Mouse (Mus musculus) liver, embryonic 13.5 days (tissue): ENCODE measurements around the gene Nubp1. TPM values are rescaled to one million over a fixed set of nuclear protein-coding genes. Genes with fewer than 3 reads are reported as not detected.
A peak's percentile ranks its signal among the peaks of the same experiment; 100 is the strongest.

ENCODE experiments used
- ATAC-seq: fragments of 200-750 bp; cut with Nextera tagmentation; 2 replicates; pipeline ENCODE4 v1.8.0; 2017; ENCODE audit warnings: low read depth, mild to moderate bottlenecking, moderate number of reproducible peaks, moderate library complexity
- DNase-seq: peaks from one replicate; pipeline ENCODE4 v3.0.0; 2022
- H3K27ac ChIP-seq: fragments of 300-500 bp; sonication (generic); 2 replicates; pipeline ENCODE4 v1.5.1; 2015; ENCODE audit warnings: moderate library complexity, mild to moderate bottlenecking, inconsistent platforms
- H3K27me3 ChIP-seq: fragments of 300-500 bp; sonication (generic); 2 replicates; pipeline ENCODE4 v1.6.1; 2015; ENCODE audit warnings: mild to moderate bottlenecking, inconsistent platforms
- H3K36me3 ChIP-seq: fragments of 300-500 bp; sonication (generic); 2 replicates; pipeline ENCODE4 v1.6.1; 2015; ENCODE audit warnings: mild to moderate bottlenecking, inconsistent platforms
- H3K4me1 ChIP-seq: fragments of 300-500 bp; sonication (generic); replicated peaks from 2 replicates; pipeline ENCODE4 v1.6.1; 2015; ENCODE audit warnings: inconsistent platforms
- H3K4me2 ChIP-seq: fragments of 300-500 bp; sonication (generic); 2 replicates; pipeline ENCODE4 v1.6.1; 2015; ENCODE audit warnings: inconsistent platforms, mild to moderate bottlenecking, moderate library complexity
- H3K4me3 ChIP-seq: fragments of 300-500 bp; sonication (generic); replicated peaks from 2 replicates; pipeline ENCODE4 v1.5.1; 2015; ENCODE audit warnings: mild to moderate bottlenecking, inconsistent platforms
- H3K9ac ChIP-seq: fragments of 300-500 bp; sonication (generic); 2 replicates; pipeline ENCODE4 v1.6.1; 2015; ENCODE audit warnings: mild to moderate bottlenecking, inconsistent platforms
- H3K9me3 ChIP-seq: fragments of 300-500 bp; sonication (generic); replicated peaks from 2 replicates; pipeline ENCODE4 v1.6.1; 2016; ENCODE audit warnings: inconsistent platforms
- WGBS: fragments of 180-500 bp; shearing (Covaris S2); methylation state at CpG from one replicate; pipeline ENCODE4 v1.1.7; 2015; ENCODE audit not compliant: insufficient replicate concordance; 5-methylcytosine and 5-hydroxymethylcytosine counted together
- polyA plus RNA-seq: library from polyadenylated mRNA; unstranded; fragments of >200 nt; fragmentation: Nextera tagmentation; extraction: Ambion mirVana; gene quantifications from 2 replicates; pipeline ENCODE4 v1.2.1, GENCODE M21; 2015

Nubp1 gene
- polyA plus RNA-seq, result 41.0 and 44.8 TPM in 2 replicates

DNA sequence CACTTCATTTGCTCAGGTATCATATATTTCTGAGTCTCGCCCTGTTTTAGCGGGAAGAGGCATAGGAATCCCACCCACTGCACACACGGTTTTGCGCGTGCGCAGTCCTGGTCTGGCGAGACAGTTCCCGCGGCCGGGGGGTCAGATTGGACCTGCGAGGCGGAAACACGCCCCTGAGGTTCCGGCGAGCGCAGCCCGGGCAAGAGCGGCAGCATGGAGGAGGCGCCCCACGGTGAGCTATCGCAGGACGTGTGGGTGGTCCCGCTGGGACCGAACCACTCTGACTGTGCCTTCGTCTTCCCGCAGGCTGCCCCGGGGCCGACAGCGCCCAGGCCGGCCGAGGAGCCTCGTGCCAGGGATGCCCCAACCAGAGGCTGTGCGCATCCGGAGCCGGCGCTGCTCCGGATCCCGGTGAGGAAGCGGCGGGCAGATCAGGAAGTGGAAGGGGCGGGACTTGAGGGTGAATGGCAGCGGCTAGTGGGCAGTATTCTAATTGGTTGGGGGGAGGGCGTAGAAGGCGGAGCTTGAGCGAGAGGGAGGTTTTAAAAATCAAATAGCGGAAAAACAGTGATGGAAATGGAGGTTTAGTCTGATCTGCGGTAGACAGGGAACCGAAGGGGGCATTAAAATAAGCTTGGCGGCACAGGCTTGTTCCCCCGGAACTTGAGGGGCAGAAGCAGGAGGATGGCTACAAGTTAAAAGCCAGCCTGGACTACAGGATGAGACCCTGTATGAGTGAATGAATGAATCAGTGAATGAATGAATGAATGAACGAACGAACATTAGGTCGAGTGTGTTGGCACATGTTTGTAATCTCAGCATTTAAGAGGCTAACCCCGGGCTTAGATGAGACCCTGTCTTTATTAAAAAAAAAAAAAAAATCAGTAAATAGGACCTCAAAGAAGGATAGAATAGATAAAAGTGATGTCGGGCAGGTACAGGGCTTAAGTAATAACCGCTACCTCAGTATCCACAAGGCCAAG is at the start of gene Nubp1:
Gene Nubp1, plus strand, starts transcription at position 185 of the 983 bp plus-strand sequence.
- DNase-seq (peak; percentile 93), ATAC-seq (peak; percentile 96)
- WGBS, result 2% methylated on average over 56 of the region's 56 CpGs
- Histone ChIP-seq H3K4me1 (peaks cover 20% of the 10 kb centered on the region), H3K9ac (peak within 1 kb of the TSS; percentile 80), H3K27ac (peak within 1 kb of the TSS; percentile 88), H3K9me3 (no peaks in the 10 kb centered on the region), H3K4me3 (peak within 1 kb of the TSS; percentile 74), H3K36me3 (peaks cover 40% of the 10 kb centered on the region), H3K4me2 (peak within 1 kb of the TSS; percentile 75), H3K27me3 (0 out of 2 replicates have a peak, but pooled peaks cover 3% of the 10 kb centered on the region)

DNA sequence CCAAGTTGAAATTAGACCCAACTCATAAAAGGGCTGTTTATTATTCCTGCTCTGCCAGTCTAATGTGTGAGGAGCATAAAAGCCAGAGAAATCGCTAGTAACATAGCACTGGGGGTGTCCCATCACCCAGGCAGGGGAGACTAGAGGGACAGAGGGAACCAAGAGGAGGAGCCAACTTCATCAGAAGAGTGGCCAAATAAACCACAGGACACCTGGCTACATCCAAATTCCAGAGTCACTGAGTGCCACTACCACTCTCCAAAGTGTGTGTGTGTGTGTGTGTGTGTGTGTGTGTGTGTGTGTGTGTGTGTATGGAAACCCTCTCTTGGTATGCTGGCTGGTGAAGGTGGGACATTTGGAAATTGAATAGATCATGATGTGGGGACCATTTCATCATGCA is 48.7 kb upstream of the Nubp1 start:
- Histone ChIP-seq H3K36me3 (no peaks in the 10 kb centered on the region), H3K9me3 (no peaks in the 10 kb centered on the region), H3K4me2 (no peak overlapping the region), H3K27ac (no peak overlapping the region), H3K4me3 (no peak overlapping the region), H3K4me1 (peaks cover 15% of the 10 kb centered on the region), H3K9ac (no peak overlapping the region), H3K27me3 (0 out of 2 replicates have a peak, but pooled peaks cover 3% of the 10 kb centered on the region)
- no peak for ATAC-seq
- WGBS, result 33% methylated on average over 1 of the region's 1 CpGs
- DNase-seq, result no peak

- H3K9me3 ChIP-seq, result no peaks in the 10 kb centered on the region
- no peaks in the 10 kb centered on the region for H3K4me1 ChIP-seq
- no peak overlapping the region for H3K4me3 ChIP-seq
- peaks cover under 1% of the 10 kb centered on the region; the same call in 1 of the 2 replicates for H3K27me3 ChIP-seq
- H3K4me2 ChIP-seq, result no peak overlapping the region
- no peaks in the 10 kb centered on the region for H3K36me3 ChIP-seq
- ATAC-seq (no peak), DNase-seq (no peak)
- 54% methylated on average over 4 of the region's 4 CpGs for WGBS
- H3K27ac ChIP-seq, result no peak overlapping the region
- H3K9ac ChIP-seq, result no peak overlapping the region
Observed at GRCm38 (mm10) chr16:10365796-10366195, 46.0 kb upstream of the Nubp1 start.

DNA sequence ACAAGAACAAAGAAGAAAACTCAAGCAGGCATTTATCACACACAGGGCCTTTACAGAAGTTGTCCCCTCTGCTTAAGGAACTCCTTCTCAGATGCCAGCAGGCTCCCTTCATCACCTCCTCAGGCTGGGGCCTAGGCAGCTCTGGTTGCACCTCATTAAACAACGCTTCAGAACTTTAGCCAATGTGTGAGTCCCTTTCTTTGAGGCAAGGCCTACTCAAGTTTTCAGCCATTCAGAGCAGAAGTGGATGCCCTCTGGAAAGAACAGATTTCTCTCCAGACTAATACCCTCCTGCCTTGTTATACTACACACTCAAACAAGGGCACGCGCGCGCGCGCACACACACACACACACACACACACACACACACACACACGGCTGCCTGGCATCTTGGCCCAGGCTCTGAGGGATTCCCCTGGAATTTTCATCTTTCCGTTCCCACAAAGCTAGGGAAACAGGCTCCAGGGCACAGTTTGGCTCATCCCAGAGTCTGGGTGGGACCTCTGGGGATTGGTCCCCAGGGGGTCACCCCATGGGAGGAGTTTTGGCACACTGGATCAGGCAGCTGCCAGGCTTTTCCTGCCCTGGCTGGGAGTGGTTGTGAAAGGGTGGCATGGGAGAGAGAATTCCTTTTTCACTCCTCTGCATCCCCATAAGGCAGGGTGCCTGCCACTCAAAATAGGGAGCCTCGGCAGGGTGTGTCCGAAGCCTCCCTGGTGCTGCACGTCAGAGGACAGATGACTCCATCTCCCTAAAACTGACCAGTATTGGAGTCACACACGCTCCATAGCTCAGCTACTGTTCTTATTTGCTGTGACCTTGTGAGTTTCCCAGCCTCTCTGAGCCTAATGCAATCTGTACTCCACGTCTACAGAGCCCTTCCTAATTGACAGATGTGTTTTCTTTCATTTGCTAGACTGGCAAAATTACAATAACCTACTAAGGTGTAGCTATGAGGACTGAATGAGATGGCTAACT is 45.2 kb upstream of the Nubp1 start:
- no peak overlapping the region for H3K4me3 ChIP-seq
- ATAC-seq (no peak), DNase-seq (no peak)
- no peaks in the 10 kb centered on the region for H3K9me3 ChIP-seq
- no peak overlapping the region for H3K4me2 ChIP-seq
- 71% methylated on average over 14 of the region's 14 CpGs for whole genome bisulfite sequencing
- H3K27ac ChIP-seq, result no peak overlapping the region
- no peaks in the 10 kb centered on the region; the same call in 1 of the 2 replicates for H3K27me3 ChIP-seq
- no peaks in the 10 kb centered on the region for H3K36me3 ChIP-seq
- H3K9ac ChIP-seq, result no peak overlapping the region
- H3K4me1 ChIP-seq, result no peaks in the 10 kb centered on the region

DNA sequence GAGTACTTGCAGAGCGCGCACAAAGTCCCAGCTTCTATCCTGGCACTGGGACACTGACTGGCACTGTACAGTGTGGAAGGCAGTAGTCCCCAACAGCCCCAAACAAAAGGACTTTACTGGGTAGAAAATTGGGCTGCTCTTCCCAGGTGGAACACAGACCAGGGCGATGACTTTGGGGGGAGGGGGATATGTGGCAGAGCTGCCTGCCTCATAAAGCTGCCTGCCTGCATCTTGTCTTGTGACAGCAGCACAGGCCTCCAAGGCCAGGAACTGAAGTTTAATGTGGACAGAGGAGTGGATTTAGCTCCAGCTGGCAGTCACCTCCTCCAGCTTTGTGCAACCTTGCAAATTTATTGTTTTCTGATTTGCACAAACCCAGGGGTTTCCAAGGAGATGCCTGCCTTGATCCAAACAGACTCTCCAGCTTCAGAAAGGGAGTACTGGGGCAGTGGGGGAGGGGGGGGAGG is 42.2 kb upstream of the Nubp1 start:
- ATAC-seq (no peak), DNase-seq (no peak)
- WGBS, result 62% methylated on average over 3 of the region's 3 CpGs
- H3K4me1 ChIP-seq, result no peaks in the 10 kb centered on the region
- H3K4me3 ChIP-seq, result no peak overlapping the region
- H3K4me2 ChIP-seq, result no peak overlapping the region
- no peak overlapping the region for H3K9ac ChIP-seq
- peaks cover 3% of the 10 kb centered on the region; the same call in 1 of the 2 replicates for H3K27me3 ChIP-seq
- H3K9me3 ChIP-seq, result no peaks in the 10 kb centered on the region
- no peak overlapping the region for H3K27ac ChIP-seq
- no peaks in the 10 kb centered on the region for H3K36me3 ChIP-seq

- H3K4me2 ChIP-seq, result no peak overlapping the region
- DNase-seq (no peak), ATAC-seq (no peak)
- H3K36me3 ChIP-seq, result no peaks in the 10 kb centered on the region
- H3K27ac ChIP-seq, result no peak overlapping the region
- H3K27me3 ChIP-seq, result peaks cover 3% of the 10 kb centered on the region; the same call in 1 of the 2 replicates
- H3K9me3 ChIP-seq, result no peaks in the 10 kb centered on the region
- no peak overlapping the region for H3K9ac ChIP-seq
- 84% methylated on average over 1 of the region's 1 CpGs for WGBS
- no peak overlapping the region for H3K4me3 ChIP-seq
- no peaks in the 10 kb centered on the region for H3K4me1 ChIP-seq
Observed at GRCm38 (mm10) chr16:10369996-10370395, 41.8 kb upstream of the Nubp1 start.

- WGBS, result 68% methylated on average over 4 of the region's 4 CpGs
- DNase-seq (no peak), ATAC-seq (no peak)
- H3K9ac ChIP-seq, result no peak overlapping the region
- no peak overlapping the region for H3K4me3 ChIP-seq
- no peaks in the 10 kb centered on the region for H3K36me3 ChIP-seq
- peaks cover 5% of the 10 kb centered on the region; the same call in 1 of the 2 replicates for H3K27me3 ChIP-seq
- no peaks in the 10 kb centered on the region for H3K4me1 ChIP-seq
- no peaks in the 10 kb centered on the region for H3K9me3 ChIP-seq
- no peak overlapping the region for H3K27ac ChIP-seq
- H3K4me2 ChIP-seq, result no peak overlapping the region
Observed at GRCm38 (mm10) chr16:10372372-10372771, 39.4 kb upstream of the Nubp1 start.

GRCm38 (mm10) chr16:10374254-10375011 is 37.3 kb upstream of the Nubp1 start:
- Histone ChIP-seq H3K4me3 (no peak overlapping the region), H3K9me3 (no peaks in the 10 kb centered on the region), H3K4me2 (peak overlapping the region; percentile 24; the same call in 1 of the 2 replicates), H3K36me3 (no peaks in the 10 kb centered on the region), H3K27ac (no peak overlapping the region), H3K27me3 (peaks cover 9% of the 10 kb centered on the region; the same call in 1 of the 2 replicates), H3K4me1 (no peaks in the 10 kb centered on the region), H3K9ac (no peak overlapping the region)
- DNase-seq, result no peak
- ATAC-seq, result no peak
- WGBS, result 32% methylated on average over 13 of the region's 13 CpGs

DNA sequence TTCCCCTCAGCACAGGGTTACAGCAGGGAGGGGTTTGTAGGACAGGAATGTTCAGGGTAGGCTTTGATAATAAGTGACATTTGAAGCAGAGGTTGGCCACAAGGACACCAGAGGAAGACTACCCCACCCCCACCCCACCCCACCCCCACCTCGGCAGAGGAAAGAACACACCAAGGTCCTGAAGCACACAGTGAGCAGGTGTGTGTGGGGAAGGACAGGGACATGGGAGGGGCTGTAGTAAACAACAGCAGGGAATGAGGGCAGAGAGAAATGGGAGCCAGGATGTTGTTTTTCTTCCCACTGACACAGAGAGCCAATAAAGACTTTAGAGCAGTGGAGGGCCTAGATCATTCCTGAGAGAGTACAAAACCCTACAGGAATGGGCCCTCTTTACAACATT is 34.5 kb upstream of the Nubp1 start:
- no peak overlapping the region for H3K27ac ChIP-seq
- H3K9me3 ChIP-seq, result no peaks in the 10 kb centered on the region
- peaks cover 15% of the 10 kb centered on the region; the same call in 1 of the 2 replicates for H3K27me3 ChIP-seq
- DNase-seq, result no peak
- no peaks in the 10 kb centered on the region for H3K36me3 ChIP-seq
- no peak overlapping the region for H3K4me2 ChIP-seq
- H3K4me3 ChIP-seq, result no peak overlapping the region
- no peak overlapping the region for H3K9ac ChIP-seq
- H3K4me1 ChIP-seq, result no peaks in the 10 kb centered on the region
- WGBS, result 31% methylated on average over 1 of the region's 1 CpGs
- 0 out of 2 replicates have a peak, but pooled peaks have one; percentile 15 for ATAC-seq

GRCm38 (mm10) chr16:10379531-10379930 is 32.2 kb upstream of the Nubp1 start:
- Histone ChIP-seq H3K36me3 (no peaks in the 10 kb centered on the region), H3K4me2 (no peak overlapping the region), H3K4me1 (peaks cover 19% of the 10 kb centered on the region), H3K9ac (no peak overlapping the region), H3K4me3 (no peak overlapping the region), H3K9me3 (no peaks in the 10 kb centered on the region), H3K27ac (no peak overlapping the region), H3K27me3 (peaks cover 15% of the 10 kb centered on the region; the same call in 1 of the 2 replicates)
- 55% methylated on average over 2 of the region's 2 CpGs for WGBS
- DNase-seq (no peak), ATAC-seq (no peak)
